Mouse (Mus musculus) erythroblast, embryonic 14.5 days (primary cell): ENCODE results near the gene Ppp1r10.

ENCODE experiments used
- GATA1 ChIP-seq: IDR thresholded peaks from 2 replicates; pipeline ENCODE4 v1.6.1; 2012; ENCODE audit warnings: low read length, inconsistent platforms, mixed read lengths
- TAL1 ChIP-seq: IDR thresholded peaks from 3 replicates; pipeline ENCODE4 v1.6.1; 2012; ENCODE audit warnings: low read length, inconsistent platforms, mixed read lengths

GRCm38 (mm10) chr17:35868961-35869345, 47.3 kb upstream of the Ppp1r10 start:
- TF ChIP-seq TAL1 (no peak), GATA1 (no peak)
